Mouse (Mus musculus) cerebellum, postnatal 36 days (tissue): ENCODE results near the gene Galr3.
"Not testable (repeated sequence)": the region's sequence is repeated elsewhere in the genome, so short reads cannot be mapped to it uniquely, and the experiment has no call there.

Source experiments
- DNase-seq, 2 experiments: peaks; one replicate each; pipeline ENCODE4 v3.0.0; 2021 to 2022; ENCODE audit warnings: mixed read lengths in 2 of 2

The Galr3 gene

GRCm38 (mm10) chr15:79041585-79041984, at the start of gene Galr3:
Gene Galr3, plus strand, starts transcription at chr15:79041885.
- DNase-seq, result no peak

- DNase-seq, result no peak
Measured at GRCm38 (mm10) chr15:78992235-78992634, 49.5 kb upstream of the Galr3 start.

- no peak for DNase-seq
Measured at GRCm38 (mm10) chr15:78992925-78993324, 48.8 kb upstream of the Galr3 start.

GRCm38 (mm10) chr15:78995916-78996315, 45.8 kb upstream of the Galr3 start:
- DNase-seq, result no peak

- DNase-seq, result no peak
Measured at GRCm38 (mm10) chr15:78996663-78997062, 45.0 kb upstream of the Galr3 start.

GRCm38 (mm10) chr15:78998348-78998747, 43.3 kb upstream of the Galr3 start:
- DNase-seq, result no peak

GRCm38 (mm10) chr15:78999586-78999985, 42.1 kb upstream of the Galr3 start:
- DNase-seq, result peak; percentile 38 to 47

- peak; percentile 55 to 57 for DNase-seq
Measured at GRCm38 (mm10) chr15:79000357-79000791, 41.3 kb upstream of the Galr3 start.

- DNase-seq, result no peak
Measured at GRCm38 (mm10) chr15:79001559-79001958, 40.1 kb upstream of the Galr3 start.

- DNase-seq, result peak; percentile 39 to 67
Measured at GRCm38 (mm10) chr15:79002036-79002435, 39.6 kb upstream of the Galr3 start.

GRCm38 (mm10) chr15:79003079-79003478, 38.6 kb upstream of the Galr3 start:
- DNase-seq, result no peak

GRCm38 (mm10) chr15:79005581-79005980, 36.1 kb upstream of the Galr3 start:
- DNase-seq, result no peak

GRCm38 (mm10) chr15:79006638-79007037, 35.0 kb upstream of the Galr3 start:
- DNase-seq, result no peak

- no peak for DNase-seq
Measured at GRCm38 (mm10) chr15:79007059-79007458, 34.6 kb upstream of the Galr3 start.

GRCm38 (mm10) chr15:79007836-79008235, 33.8 kb upstream of the Galr3 start:
- DNase-seq, result not testable (repeated sequence)

- no peak for DNase-seq
Measured at GRCm38 (mm10) chr15:79009734-79010133, 32.0 kb upstream of the Galr3 start.

- no peak for DNase-seq
Measured at GRCm38 (mm10) chr15:79011550-79011949, 30.1 kb upstream of the Galr3 start.

- DNase-seq, result no peak
Measured at GRCm38 (mm10) chr15:79013382-79013781, 28.3 kb upstream of the Galr3 start.

GRCm38 (mm10) chr15:79018191-79018590, 23.5 kb upstream of the Galr3 start:
- DNase-seq, result no peak

- DNase-seq, result no peak
Measured at GRCm38 (mm10) chr15:79018886-79019285, 22.8 kb upstream of the Galr3 start.

GRCm38 (mm10) chr15:79022671-79023230, 18.9 kb upstream of the Galr3 start:
- DNase-seq, result no peak

- DNase-seq, result no peak
Measured at GRCm38 (mm10) chr15:79023366-79023765, 18.3 kb upstream of the Galr3 start.

- peak in 1 of 2 experiments; percentile 26 for DNase-seq
Measured at GRCm38 (mm10) chr15:79025687-79026308, 15.9 kb upstream of the Galr3 start.

- DNase-seq, result peak; percentile 34 to 37
Measured at GRCm38 (mm10) chr15:79026511-79027290, 15.0 kb upstream of the Galr3 start.
